Mouse (Mus musculus) kidney, postnatal 0 days (tissue): ENCODE measurements around the gene Ube2ql1. TPM values are rescaled to one million over a fixed set of nuclear protein-coding genes. Genes with fewer than 3 reads are reported as not detected.

Experiments
- ATAC-seq: fragments of 200-750 bp; cut with Nextera tagmentation; replicated peaks from 2 replicates; pipeline ENCODE4 v1.8.0; 2017; ENCODE audit warnings: low read depth, moderate number of reproducible peaks, moderate TSS enrichment, moderate library complexity; ENCODE audit not compliant: low FRiP score
- DNase-seq: peaks from one replicate; pipeline ENCODE4 v3.0.0-alpha.2; 2016; ENCODE audit warnings: low spot score
- H3K27ac ChIP-seq: fragments of 300-500 bp; sonication (generic); 2 replicates; pipeline ENCODE4 v1.5.1; 2014; ENCODE audit warnings: mild to moderate bottlenecking
- H3K27me3 ChIP-seq: fragments of 300-500 bp; sonication (generic); 2 replicates; pipeline ENCODE4 v1.6.1; 2014; ENCODE audit warnings: low read length, mixed read lengths; ENCODE audit not compliant: insufficient read depth
- H3K36me3 ChIP-seq: fragments of 300-500 bp; sonication (generic); 2 replicates; pipeline ENCODE4 v1.6.1; 2014; ENCODE audit warnings: low read length, mixed read lengths; ENCODE audit not compliant: insufficient read depth
- H3K4me1 ChIP-seq: fragments of 300-500 bp; sonication (generic); replicated peaks from 2 replicates; pipeline ENCODE4 v1.6.1; 2014; ENCODE audit warnings: antibody characterized with exemption, low read length, mixed read lengths; ENCODE audit not compliant: insufficient read depth
- H3K4me2 ChIP-seq: fragments of 300-500 bp; sonication (generic); 2 replicates; pipeline ENCODE4 v1.6.1; 2014; ENCODE audit warnings: mild to moderate bottlenecking, low read length, moderate library complexity, mixed read lengths
- H3K4me3 ChIP-seq: fragments of 300-500 bp; sonication (generic); replicated peaks from 2 replicates; pipeline ENCODE4 v1.5.1; 2014; ENCODE audit warnings: low read depth, low read length
- H3K9ac ChIP-seq: fragments of 300-500 bp; sonication (generic); 2 replicates; pipeline ENCODE4 v1.6.1; 2014; ENCODE audit warnings: low read depth, low read length
- H3K9me3 ChIP-seq: fragments of 300-500 bp; sonication (generic); replicated peaks from 2 replicates; pipeline ENCODE4 v1.6.1; 2016; ENCODE audit warnings: low read length, inconsistent platforms, mixed read lengths
- CTCF ChIP-seq: IDR thresholded peaks from 2 replicates; pipeline ENCODE4 v1.5.1; 2016; ENCODE audit warnings: antibody characterized with exemption, low read depth, mild to moderate bottlenecking, moderate library complexity
- WGBS: fragments of 180-500 bp; shearing (Covaris S2); extraction: QIAGEN DNeasy Blood & Tissue Kit; methylation state at CpG from one replicate; pipeline ENCODE4 v1.1.7; 2014; 5-methylcytosine and 5-hydroxymethylcytosine counted together
- polyA plus RNA-seq: library from polyadenylated mRNA; unstranded; fragments of >200 nt; fragmentation: Nextera tagmentation; extraction: Ambion mirVana; gene quantifications from 2 replicates; pipeline ENCODE4 v1.2.1, GENCODE M21; 2015

Gene Ube2ql1
- polyA plus RNA-seq, 1 experiment from 2014 or later = 0.21 TPM

- Histone ChIP-seq H3K27ac (no peak overlapping the region), H3K4me1 (no peaks in the 10 kb centered on the region; the same call in 1 of the 2 replicates)
- WGBS = 2% methylated on average over 29 of the region's 29 CpGs
Observed at GRCm38 (mm10) chr13:69740331-69741285, 919 bp upstream of the Ube2ql1 start.

GRCm38 (mm10) chr13:69739091-69739758 is 464 bp downstream of the Ube2ql1 start:
- ATAC-seq (peak; percentile 68), DNase-seq (peak; percentile 28)
- H3K9ac ChIP-seq = peak overlapping the region; percentile 49
- no peak overlapping the region for H3K27ac ChIP-seq
- H3K4me2 ChIP-seq = peak overlapping the region; percentile 100
- under 1% methylated on average over 59 of the region's 78 CpGs for WGBS
- TF ChIP-seq CTCF = no peak
- H3K9me3 ChIP-seq = no peaks in the 10 kb centered on the region
- H3K4me1 ChIP-seq = no peaks in the 10 kb centered on the region; the same call in 1 of the 2 replicates
- H3K27me3 ChIP-seq = peaks cover 25% of the 10 kb centered on the region
- no peaks in the 10 kb centered on the region for H3K36me3 ChIP-seq
- H3K4me3 ChIP-seq = peak overlapping the region; percentile 56

More at GRCm38 (mm10) chr13:69740331-69741285, 919 bp upstream of the Ube2ql1 start:
- Histone ChIP-seq H3K27me3 (peaks cover 21% of the 10 kb centered on the region), H3K4me2 (peak overlapping the region; percentile 100), H3K36me3 (no peaks in the 10 kb centered on the region), H3K4me3 (peak overlapping the region; percentile 56), H3K9me3 (no peaks in the 10 kb centered on the region), H3K9ac (0 out of 2 replicates have a peak overlapping the region, but pooled peaks have one; percentile 40)
- TF ChIP-seq CTCF = no peak
- ATAC-seq = no peak
- DNase-seq = peak; percentile 59

DNA sequence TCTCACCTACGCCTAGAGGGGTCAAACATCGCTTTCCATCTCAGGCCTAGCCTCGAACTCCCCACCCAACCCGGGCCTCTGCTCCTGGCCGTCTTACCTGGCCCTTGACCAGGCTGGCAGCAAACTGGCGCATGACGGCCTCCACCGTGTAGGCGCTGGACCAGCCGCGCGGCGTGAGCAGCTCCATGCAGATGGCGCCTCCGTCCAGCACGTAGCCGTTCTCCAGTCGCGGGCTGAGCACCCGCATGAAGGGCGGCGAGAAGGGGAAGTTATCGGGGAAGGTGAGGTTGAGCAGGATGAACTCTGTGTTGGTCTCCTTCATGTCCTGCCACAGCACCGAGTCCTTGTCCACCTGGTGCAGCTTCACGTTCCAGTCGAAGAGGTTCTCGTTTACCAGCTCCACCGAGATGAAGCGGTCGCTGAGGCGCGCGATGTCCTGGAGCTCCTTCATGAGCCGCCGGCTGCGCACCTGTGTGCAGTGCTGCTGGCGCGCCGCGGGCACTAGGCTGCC is 1.2 kb downstream of the Ube2ql1 start:
- TF ChIP-seq CTCF = no peak
- H3K36me3 ChIP-seq = no peaks in the 10 kb centered on the region
- peak; percentile 11 for DNase-seq
- H3K9ac ChIP-seq = no peak overlapping the region
- H3K4me2 ChIP-seq = peak overlapping the region; percentile 100
- WGBS = under 1% methylated on average over 40 of the region's 40 CpGs
- ATAC-seq = no peak; the same call in 1 of the 2 replicates
- no peaks in the 10 kb centered on the region; the same call in 1 of the 2 replicates for H3K4me1 ChIP-seq
- H3K9me3 ChIP-seq = no peaks in the 10 kb centered on the region
- peaks cover 25% of the 10 kb centered on the region for H3K27me3 ChIP-seq
- no peak overlapping the region for H3K27ac ChIP-seq
- peak overlapping the region; percentile 20 for H3K4me3 ChIP-seq

DNA sequence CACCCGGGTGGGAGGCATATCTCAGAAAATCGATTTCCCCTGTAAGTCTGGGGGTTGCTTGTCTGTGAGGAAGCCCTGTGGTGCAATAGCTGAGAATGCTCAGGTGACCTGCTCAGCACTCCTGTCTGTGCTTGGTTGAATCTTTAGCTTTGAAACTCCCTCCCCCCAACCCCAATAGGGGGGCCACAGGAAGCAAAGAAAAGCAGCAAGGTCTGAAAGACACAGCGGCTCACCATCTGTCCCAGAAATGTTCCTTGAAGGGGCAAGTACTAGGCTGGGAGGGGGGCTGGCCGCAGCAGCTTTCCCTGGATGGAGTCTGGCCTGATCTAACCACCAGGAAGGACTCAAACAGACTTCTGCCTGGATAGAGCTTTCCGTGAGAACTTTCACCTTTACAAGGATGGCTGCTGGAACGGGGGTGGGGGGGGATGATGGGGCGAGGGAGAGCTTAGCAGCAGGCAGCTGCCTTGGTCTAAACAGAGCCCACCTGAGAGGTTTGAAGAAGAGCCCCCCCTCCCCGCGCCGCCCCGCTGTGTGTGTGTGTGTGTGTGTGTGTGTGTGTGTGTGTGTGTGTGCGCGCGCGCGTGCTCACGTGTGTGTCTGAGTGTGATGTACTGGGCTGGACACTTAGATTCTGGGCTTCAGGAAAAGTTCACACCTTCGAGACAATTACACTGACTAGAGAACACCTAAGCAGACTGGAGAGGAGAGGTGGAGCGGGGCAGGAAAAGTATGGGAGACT is 2.1 kb downstream of the Ube2ql1 start:
- Histone ChIP-seq H3K36me3 (no peaks in the 10 kb centered on the region), H3K27ac (no peak overlapping the region), H3K4me1 (no peaks in the 10 kb centered on the region; the same call in 1 of the 2 replicates), H3K27me3 (peaks cover 25% of the 10 kb centered on the region), H3K4me3 (no peak overlapping the region), H3K4me2 (peak overlapping the region; percentile 100; the same call in 1 of the 2 replicates), H3K9me3 (no peaks in the 10 kb centered on the region), H3K9ac (no peak overlapping the region)
- 8% methylated on average over 15 of the region's 19 CpGs for WGBS
- TF ChIP-seq CTCF = no peak
- ATAC-seq (no peak), DNase-seq (no peak)

DNA sequence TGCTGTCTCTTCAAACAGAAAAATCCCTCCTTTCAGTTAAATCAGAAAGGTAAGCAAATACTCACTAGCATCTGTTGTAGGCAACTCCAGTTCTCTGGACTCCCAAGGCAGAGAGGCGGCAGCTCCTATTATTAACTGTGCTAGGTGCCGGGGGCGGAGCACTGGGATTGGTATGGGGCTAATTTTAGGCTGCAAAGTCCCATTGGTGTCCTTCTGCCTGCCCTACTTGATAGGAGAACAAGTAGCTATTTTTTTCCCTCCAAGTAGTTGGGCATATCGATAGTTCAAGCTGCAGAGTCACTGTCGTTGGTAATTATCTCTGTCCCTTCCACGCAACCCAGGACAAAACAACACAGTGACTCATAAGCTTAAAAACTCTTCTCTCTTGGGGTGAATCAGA is 7.1 kb downstream of the Ube2ql1 start:
- DNase-seq = no peak
- no peak overlapping the region for H3K4me2 ChIP-seq

More for the DNA sequence above, 7.1 kb downstream of the Ube2ql1 start:
- H3K4me1 ChIP-seq = no peaks in the 10 kb centered on the region
- H3K9ac ChIP-seq = no peak overlapping the region
- WGBS = 85% methylated on average over 6 of the region's 6 CpGs
- H3K36me3 ChIP-seq = no peaks in the 10 kb centered on the region
- H3K27me3 ChIP-seq = peaks cover 11% of the 10 kb centered on the region
- no peaks in the 10 kb centered on the region for H3K9me3 ChIP-seq
- ATAC-seq = no peak
- no peak for TF ChIP-seq CTCF
- H3K27ac ChIP-seq = no peak overlapping the region
- H3K4me3 ChIP-seq = no peak overlapping the region
